Mouse (Mus musculus) ovary, adult 2 months (tissue): ENCODE data around the gene Pcbp1. TPM values are rescaled to one million over a fixed set of nuclear protein-coding genes. Genes with fewer than 3 reads are reported as not detected.

Experiments
- polyA plus RNA-seq: library from polyadenylated mRNA; depleted of rRNA; stranded (reverse); fragments of >200 nt; gene quantifications from 2 replicates; pipeline ENCODE4 v1.2.3, GENCODE M21; 2012; rRNA removed

Pcbp1 gene
- 380 and 387 TPM in 2 replicates for polyA plus RNA-seq

GRCm38 (mm10) chr6:86526032-86526960, at the start of gene Pcbp1:
Gene Pcbp1 (minus strand): TSS chr6:86526321.

Other genes starting within 250 kb of the Pcbp1 start
- gene Fam136a, start 160.7 kb downstream of the Pcbp1 start, polyA plus RNA-seq = 49.1 and 66.2 TPM in 2 replicates
- gene Snrpg, start 155.0 kb downstream of the Pcbp1 start, polyA plus RNA-seq = 35.3 and 40.1 TPM in 2 replicates
- gene Pcyox1, start 129.2 kb downstream of the Pcbp1 start, polyA plus RNA-seq = 67.7 and 78.4 TPM in 2 replicates
- gene Tia1, start 122.1 kb downstream of the Pcbp1 start, polyA plus RNA-seq = 26.0 and 28.2 TPM in 2 replicates
- gene Gm44790, start 99.7 kb downstream of the Pcbp1 start, polyA plus RNA-seq = 47.8 and 54.1 TPM in 2 replicates
- 12.6 and 15.4 TPM in 2 replicates for gene C87436, start 87.9 kb downstream of the Pcbp1 start, polyA plus RNA-seq
- gene Asprv1, start 101.8 kb upstream of the Pcbp1 start, polyA plus RNA-seq = 0.16 and 0.33 TPM in 2 replicates
- gene Mxd1, start 142.8 kb upstream of the Pcbp1 start, polyA plus RNA-seq = 11.3 TPM in 2 replicates
- gene Snrnp27, start 158.2 kb upstream of the Pcbp1 start, polyA plus RNA-seq = 5.1 and 5.8 TPM in 2 replicates
- gene Gmcl1, start 207.1 kb upstream of the Pcbp1 start, polyA plus RNA-seq = 13.4 and 20.9 TPM in 2 replicates